Mouse (Mus musculus) lung, postnatal 14 days (tissue): ENCODE measurements at regions not wholly inside any gene's neighbourhood (a gene's known extent, or its start where the extent isn't known, plus 50 kb on each side); places are given as distances from the start of the nearest gene placed in this dataset.

Experiments used
- DNase-seq: peaks from one replicate; pipeline ENCODE4 v3.0.0; 2021

- DNase-seq = no peak
These were observed 2914.2 kb upstream of the Gm6569 start for GRCm38 (mm10) chr15:70920138-70920537.

- DNase-seq = peak; percentile 26
These were observed 2913.5 kb upstream of the Gm6569 start for GRCm38 (mm10) chr15:70920862-70921261.
